Mouse (Mus musculus): ENCODE results near the gene Tln1. TPM values are rescaled to one million over a fixed set of nuclear protein-coding genes. Genes with fewer than 3 reads are reported as not detected.
A peak's percentile ranks its signal among the peaks of the same experiment; 100 is the strongest.

Tln1 gene
- total RNA-seq, 2 experiments from 2014 or later: 47.8 to 197 TPM

- no peak for ATAC-seq (replicated peaks; ENCODE audit: low FRiP score, poor library complexity, severe bottlenecking)
Observed at GRCm38 (mm10) chr4:43579731-43580130, 17.2 kb upstream of the Tln1 start.

- no peak for ATAC-seq (replicated peaks; ENCODE audit: low FRiP score, poor library complexity, severe bottlenecking)
Observed at GRCm38 (mm10) chr4:43579256-43579655, 16.8 kb upstream of the Tln1 start.

DNA sequence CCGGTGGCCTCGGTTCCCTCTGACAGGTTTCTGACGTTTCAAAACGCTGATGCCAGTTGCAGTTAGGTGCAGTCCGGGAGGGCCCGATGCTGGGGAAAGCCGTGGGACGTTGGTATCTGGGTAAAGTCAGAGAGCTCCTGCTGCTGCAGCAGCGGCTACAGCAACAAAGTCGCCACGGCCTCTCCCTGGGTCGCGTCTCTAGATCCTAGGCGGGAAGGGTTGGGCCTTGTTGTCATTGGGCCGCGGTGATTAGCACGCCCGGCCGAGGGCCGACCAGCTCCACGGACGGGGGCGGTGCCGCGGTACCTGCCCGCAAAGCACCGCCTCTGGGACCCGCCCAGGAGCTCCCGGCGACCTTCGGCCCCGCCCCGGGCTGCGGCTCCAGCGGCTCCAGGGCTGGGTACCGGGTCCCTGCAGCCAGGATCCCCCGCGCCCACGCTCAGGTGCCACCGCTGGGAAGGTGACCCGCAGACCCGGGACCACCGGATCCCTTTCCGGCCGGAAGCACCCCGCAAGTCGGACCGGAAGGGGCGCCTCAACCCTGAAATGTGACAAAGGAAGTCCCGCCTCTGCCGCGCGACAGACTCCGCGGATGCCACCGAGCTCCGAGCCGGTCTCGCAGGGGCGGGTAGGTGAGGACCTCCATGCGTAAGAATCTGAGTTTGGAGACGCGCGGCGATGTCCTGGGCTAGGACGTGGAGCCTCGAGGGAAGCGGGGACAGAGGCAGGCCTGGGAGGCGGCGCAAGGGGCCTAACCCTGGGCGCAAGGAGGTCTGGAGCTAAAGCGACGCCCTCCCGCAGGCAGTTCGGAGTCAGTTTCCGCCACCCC, 16.1 kb upstream of the Tln1 start, which contains the start of the genes Rgp1 and Gba2:
TSS of gene Rgp1 (plus strand) at position 340 of the 829 bp plus-strand sequence.
TSS of gene Gba2 (minus strand) at position 498 of the 829 bp plus-strand sequence.
- peak; percentile 92 for ATAC-seq (replicated peaks; ENCODE audit: low FRiP score, poor library complexity, severe bottlenecking)

GRCm38 (mm10) chr4:43577237-43577881, 14.9 kb upstream of the Tln1 start:
- no peak for ATAC-seq (replicated peaks; ENCODE audit: low FRiP score, poor library complexity, severe bottlenecking)

- no peak for ATAC-seq (replicated peaks; ENCODE audit: low FRiP score, poor library complexity, severe bottlenecking)
Observed at GRCm38 (mm10) chr4:43575356-43575755, 12.9 kb upstream of the Tln1 start.

GRCm38 (mm10) chr4:43573561-43573960, 11.1 kb upstream of the Tln1 start:
- ATAC-seq (replicated peaks; ENCODE audit: low FRiP score, poor library complexity, severe bottlenecking): no peak

DNA sequence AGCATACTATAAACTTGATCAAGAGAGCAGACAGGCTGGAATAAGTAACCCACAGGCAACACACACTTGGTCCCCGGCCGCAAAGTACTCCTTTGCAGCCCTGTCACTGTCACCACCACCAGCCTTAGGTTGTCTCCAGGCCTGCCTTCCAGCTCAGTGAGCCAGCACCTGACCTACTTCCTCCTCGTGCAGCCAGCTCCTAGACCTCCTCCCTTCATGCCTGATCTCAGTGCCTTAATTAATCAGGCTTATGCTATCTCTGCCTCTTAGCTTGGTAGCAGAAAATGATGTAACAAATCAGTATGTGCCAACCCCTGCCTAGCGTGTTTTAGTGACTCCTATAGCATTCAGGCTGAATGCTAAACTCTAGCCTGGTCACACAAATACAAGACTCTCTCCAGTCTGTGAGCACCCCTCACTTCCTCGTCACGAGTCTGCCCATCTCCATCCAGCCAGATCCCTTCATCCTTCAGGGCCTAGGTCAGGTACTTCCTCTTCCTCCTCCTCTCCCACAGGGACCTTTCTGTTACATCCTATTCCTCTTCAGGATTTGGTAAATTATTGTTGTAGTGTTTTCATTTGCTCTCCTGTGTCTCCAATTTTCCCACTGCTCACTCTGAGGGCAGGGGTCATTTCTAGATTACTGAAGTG, 9.0 kb upstream of the Tln1 start:
- no peak for ATAC-seq (replicated peaks; ENCODE audit: low FRiP score, poor library complexity, severe bottlenecking)

- ATAC-seq (replicated peaks; ENCODE audit: low FRiP score, poor library complexity, severe bottlenecking): no peak
Observed at GRCm38 (mm10) chr4:43567140-43567539, 4.6 kb upstream of the Tln1 start.

DNA sequence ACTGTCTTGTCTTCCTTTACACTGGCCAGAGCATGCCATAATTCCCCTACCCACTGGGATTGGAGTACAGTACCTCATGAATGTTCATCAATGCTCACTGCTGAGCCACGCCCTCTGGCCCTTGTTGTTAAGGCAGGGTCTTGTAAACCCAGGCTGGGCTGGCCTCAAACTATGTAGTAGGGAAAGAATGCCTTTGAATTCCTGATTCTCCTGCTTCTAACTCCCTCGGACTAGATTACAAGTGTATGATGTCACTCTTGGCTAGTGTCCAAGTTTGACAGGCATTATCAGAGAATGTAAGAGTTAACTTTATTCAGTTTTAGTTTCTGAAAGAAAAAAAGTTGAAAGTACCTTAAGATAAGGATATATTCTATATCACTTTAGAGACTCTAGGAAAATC, 1.7 kb upstream of the Tln1 start:
- no peak for ATAC-seq (replicated peaks; ENCODE audit: low FRiP score, poor library complexity, severe bottlenecking)

DNA sequence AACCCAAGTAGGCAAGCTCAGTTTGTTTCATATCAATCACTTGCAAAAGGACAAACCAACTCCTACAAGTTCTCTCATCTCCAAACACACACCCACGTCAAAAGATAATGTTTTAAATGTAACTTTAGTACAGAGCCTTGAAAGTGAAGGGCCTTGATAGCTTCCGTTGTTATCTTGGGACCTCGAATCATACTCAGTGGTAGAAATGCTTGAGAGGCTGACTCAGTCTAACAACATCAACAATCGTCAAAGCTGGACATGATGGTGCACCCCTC, 1.0 kb upstream of the Tln1 start:
- ATAC-seq (replicated peaks; ENCODE audit: low FRiP score, poor library complexity, severe bottlenecking): no peak

DNA sequence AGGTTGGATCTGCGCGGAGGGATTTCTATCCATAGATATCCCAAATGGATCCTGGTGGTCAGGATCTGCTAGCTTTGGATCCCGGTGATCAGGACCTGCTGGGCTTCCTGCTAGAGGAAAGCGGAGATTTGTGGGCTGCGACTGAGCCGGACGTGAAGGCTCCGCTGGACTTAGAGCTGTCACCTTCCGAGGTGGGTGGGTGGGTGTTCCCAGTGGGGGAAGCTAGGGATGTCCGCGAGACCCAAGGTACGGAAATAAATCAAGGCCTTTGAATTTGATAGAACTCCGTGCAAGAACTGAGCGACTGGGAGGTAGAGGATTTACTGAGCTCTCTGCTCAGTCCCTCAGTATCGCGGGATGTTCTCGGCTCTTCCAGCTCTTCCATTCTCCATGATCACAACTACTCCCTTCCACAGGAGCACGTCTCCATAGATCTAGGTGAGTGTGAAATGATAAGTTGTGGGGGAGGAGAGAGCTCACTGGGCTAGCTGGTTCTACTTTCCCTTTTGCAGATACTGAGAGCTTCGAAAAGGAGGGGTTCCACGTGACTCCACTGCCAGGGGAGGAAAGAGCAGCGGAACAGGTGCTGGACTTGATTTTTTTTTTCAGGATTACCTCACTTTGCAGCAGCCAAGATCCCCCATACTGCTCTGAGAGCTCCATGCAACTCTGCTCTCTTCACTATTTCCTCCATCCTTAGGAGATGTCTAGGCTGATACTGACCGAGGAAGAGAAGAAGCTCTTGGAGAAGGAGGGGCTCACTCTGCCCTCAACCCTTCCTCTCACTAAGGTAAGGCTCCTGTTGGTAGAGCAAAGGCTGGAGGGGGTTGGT, 494 bp upstream of the Tln1 start:
- ATAC-seq (replicated peaks; ENCODE audit: low FRiP score, poor library complexity, severe bottlenecking): no peak

DNA sequence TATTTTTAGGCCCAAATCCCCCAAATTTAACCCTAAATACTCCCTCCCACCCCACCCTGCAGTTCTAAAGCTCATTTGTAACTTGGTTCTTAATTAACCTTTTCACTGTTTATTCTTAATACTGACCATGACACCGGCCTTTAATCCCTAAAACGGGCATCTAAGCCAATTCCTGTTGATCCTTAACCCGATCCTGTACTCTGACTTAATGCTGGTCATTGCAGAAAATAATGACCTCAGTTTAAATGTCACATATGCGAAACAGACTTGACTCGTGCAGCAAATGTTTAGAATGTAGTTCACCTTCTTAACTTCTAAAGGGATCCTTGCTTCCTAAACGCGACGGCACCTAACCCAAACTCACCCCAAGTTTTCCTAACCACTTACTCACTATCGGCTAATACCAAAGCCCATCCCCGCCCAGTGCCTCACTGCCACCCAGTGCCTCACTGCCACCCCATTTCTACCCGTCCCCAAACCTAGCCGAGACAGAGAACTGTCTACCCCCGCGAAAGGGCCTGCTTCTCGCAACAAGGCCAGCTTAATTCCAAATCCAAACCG, 975 bp downstream of the Tln1 start:
- ATAC-seq (replicated peaks; ENCODE audit: low FRiP score, poor library complexity, severe bottlenecking): peak; percentile 58

- ATAC-seq (replicated peaks; ENCODE audit: low FRiP score, poor library complexity, severe bottlenecking): no peak
Observed at GRCm38 (mm10) chr4:43560976-43561375, 1.5 kb downstream of the Tln1 start.

DNA sequence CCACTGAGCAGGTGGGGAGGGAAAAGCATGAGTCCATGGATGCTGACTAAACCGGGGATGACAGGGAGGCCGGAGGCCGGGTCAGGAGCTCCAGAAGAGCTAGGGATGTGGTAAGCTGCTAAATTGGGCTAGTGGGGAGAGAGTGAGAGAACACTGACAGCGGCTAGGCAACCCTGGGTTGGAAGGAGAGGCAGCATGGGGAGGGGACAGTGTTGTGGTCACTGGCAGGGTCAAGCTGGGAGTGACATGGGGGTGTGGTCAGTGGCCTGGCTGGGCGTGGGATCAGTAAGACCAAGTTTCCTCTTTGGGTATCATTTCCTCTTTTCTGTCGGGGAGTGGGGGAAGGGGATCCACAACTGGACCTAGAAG, 2.3 kb downstream of the Tln1 start:
- ATAC-seq (replicated peaks; ENCODE audit: low FRiP score, poor library complexity, severe bottlenecking): no peak

GRCm38 (mm10) chr4:43559519-43560242, 2.8 kb downstream of the Tln1 start:
- no peak for ATAC-seq (replicated peaks; ENCODE audit: low FRiP score, poor library complexity, severe bottlenecking)

- no peak for ATAC-seq (replicated peaks; ENCODE audit: low FRiP score, poor library complexity, severe bottlenecking)
Observed at GRCm38 (mm10) chr4:43558631-43559356, 3.7 kb downstream of the Tln1 start.

DNA sequence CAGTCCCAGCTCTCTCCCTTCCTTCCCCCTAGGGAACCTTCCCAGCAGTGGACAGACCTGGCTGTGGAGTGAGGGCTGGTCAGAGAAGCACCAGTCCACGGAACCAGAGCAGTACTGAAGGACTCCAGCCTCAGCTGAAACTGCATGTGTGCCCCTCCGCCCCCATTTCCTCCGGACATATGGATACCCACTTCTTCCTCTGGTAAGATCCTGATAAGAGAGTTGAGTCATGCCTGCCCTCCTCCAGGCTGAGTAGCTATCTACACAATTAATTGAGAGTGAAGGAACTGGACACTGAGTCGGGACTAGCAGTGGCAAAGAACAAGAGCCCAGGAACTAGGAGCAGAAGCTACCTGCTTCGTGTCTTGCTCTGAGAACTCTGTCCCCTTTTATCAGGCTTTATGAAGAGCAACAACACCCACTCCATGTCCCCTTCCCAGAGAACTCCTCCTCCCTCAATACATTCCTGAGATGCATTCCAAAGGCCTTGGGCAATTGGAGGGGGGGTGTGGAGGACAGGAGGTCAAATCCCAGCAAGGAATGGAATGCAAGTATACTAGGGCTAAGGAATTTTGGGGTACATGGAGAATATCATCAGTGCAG, 4.4 kb downstream of the Tln1 start:
- ATAC-seq (replicated peaks; ENCODE audit: low FRiP score, poor library complexity, severe bottlenecking): no peak

- no peak for ATAC-seq (replicated peaks; ENCODE audit: low FRiP score, poor library complexity, severe bottlenecking)
Observed at GRCm38 (mm10) chr4:43555926-43556325, 6.6 kb downstream of the Tln1 start.
